Mouse (Mus musculus): ENCODE results near the gene Tmem104. TPM values are rescaled to one million over a fixed set of nuclear protein-coding genes. Genes with fewer than 3 reads are reported as not detected.

Gene Tmem104
- polyA plus RNA-seq, 1 experiment from 2014 or later: 13.4 TPM

- H3K36me3 ChIP-seq: no peaks in the 10 kb centered on the region
- H3K27ac ChIP-seq: no peak overlapping the region
- H3K4me3 ChIP-seq: no peak overlapping the region
- 88% methylated on average over 4 of the region's 4 CpGs for WGBS
- ATAC-seq (ENCODE audit: insufficient number of reproducible peaks, insufficient read depth, low FRiP score, low TSS enrichment): no peak
- peaks cover 37% of the 10 kb centered on the region for H3K27me3 ChIP-seq
- no peak overlapping the region for H3K9ac ChIP-seq
- H3K9me3 ChIP-seq: no peaks in the 10 kb centered on the region
- H3K4me2 ChIP-seq (replicated peaks): no peak overlapping the region
- H3K4me1 ChIP-seq: peaks cover 41% of the 10 kb centered on the region
Measured at GRCm38 (mm10) chr11:115169430-115169829, 17.9 kb upstream of the Tmem104 start.

GRCm38 (mm10) chr11:115171125-115171524 lies 16.2 kb upstream of the Tmem104 start:
- no peak for ATAC-seq (ENCODE audit: insufficient number of reproducible peaks, insufficient read depth, low FRiP score, low TSS enrichment)
- Histone ChIP-seq H3K9me3 (no peaks in the 10 kb centered on the region), H3K27ac (0 out of 2 replicates have a peak overlapping the region, but pooled peaks have one; percentile 26), H3K9ac (no peak overlapping the region), H3K4me2 (replicated peaks) (no peak overlapping the region), H3K27me3 (peaks cover 35% of the 10 kb centered on the region), H3K4me3 (no peak overlapping the region), H3K36me3 (no peaks in the 10 kb centered on the region), H3K4me1 (peaks cover 49% of the 10 kb centered on the region)
- 33% methylated on average over 8 of the region's 8 CpGs for WGBS

GRCm38 (mm10) chr11:115172825-115173287 lies 14.4 kb upstream of the Tmem104 start:
- H3K27me3 ChIP-seq: peaks cover 32% of the 10 kb centered on the region
- H3K27ac ChIP-seq: peak overlapping the region; percentile 67; the same call in 1 of the 2 replicates
- peaks cover 67% of the 10 kb centered on the region for H3K4me1 ChIP-seq
- 21% methylated on average over 4 of the region's 4 CpGs for WGBS
- no peaks in the 10 kb centered on the region for H3K36me3 ChIP-seq
- H3K9me3 ChIP-seq: no peaks in the 10 kb centered on the region
- H3K4me3 ChIP-seq: no peak overlapping the region
- peak overlapping the region; percentile 19; the same call in 1 of the 2 replicates for H3K4me2 ChIP-seq (replicated peaks)
- H3K9ac ChIP-seq: no peak overlapping the region
- 0 out of 2 replicates have a peak, but pooled peaks have one; percentile 39 for ATAC-seq (ENCODE audit: insufficient number of reproducible peaks, insufficient read depth, low FRiP score, low TSS enrichment)

GRCm38 (mm10) chr11:115173549-115174339 lies 13.5 kb upstream of the Tmem104 start:
- WGBS: 7% methylated on average over 16 of the region's 16 CpGs
- H3K4me1 ChIP-seq: peaks cover 71% of the 10 kb centered on the region
- 0 out of 2 replicates have a peak overlapping the region, but pooled peaks have one; percentile 15 for H3K4me2 ChIP-seq (replicated peaks)
- no peaks in the 10 kb centered on the region for H3K36me3 ChIP-seq
- H3K9me3 ChIP-seq: no peaks in the 10 kb centered on the region
- H3K27ac ChIP-seq: peak overlapping the region; percentile 70
- 0 out of 2 replicates have a peak, but pooled peaks have one; percentile 10 for ATAC-seq (ENCODE audit: insufficient number of reproducible peaks, insufficient read depth, low FRiP score, low TSS enrichment)
- 0 out of 2 replicates have a peak overlapping the region, but pooled peaks have one; percentile 30 for H3K9ac ChIP-seq
- peaks cover 30% of the 10 kb centered on the region for H3K27me3 ChIP-seq
- H3K4me3 ChIP-seq: no peak overlapping the region

DNA sequence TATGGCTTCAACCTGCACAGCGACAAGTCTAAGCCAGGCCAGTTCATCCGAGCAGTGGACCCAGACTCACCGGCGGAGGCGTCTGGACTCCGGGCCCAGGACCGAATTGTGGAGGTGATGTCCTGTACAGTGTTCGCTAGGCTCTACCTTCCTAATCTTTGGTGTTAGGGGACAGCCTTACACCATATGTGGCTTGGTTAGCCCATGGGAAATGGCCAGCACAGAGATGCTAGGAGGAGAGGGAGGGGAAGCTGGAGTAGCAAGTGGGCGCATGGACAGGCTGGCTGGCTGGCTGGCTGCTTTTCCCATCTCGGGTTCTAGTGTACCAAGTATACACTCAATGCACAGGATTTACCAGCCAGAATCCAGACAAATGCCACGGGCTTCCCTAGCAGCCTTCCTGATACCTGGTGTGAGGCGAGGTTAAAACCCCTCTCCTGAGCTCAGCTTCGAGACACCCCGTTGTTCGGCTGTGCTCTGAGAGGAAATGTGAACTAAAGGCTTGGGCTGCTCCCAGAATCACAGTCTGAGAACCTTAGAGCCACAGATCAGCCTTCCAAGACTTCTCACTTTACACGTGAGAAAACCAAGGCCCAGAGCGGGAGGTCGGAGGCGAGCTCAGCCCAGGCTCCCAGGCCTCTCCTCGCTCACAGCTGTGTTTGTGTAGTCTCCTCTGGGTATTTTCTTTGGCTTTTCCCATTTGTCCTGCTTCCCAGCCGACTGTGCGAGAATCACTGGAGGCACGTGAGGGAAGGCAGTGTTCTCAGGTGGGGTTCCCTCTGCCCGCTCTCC lies 10.7 kb upstream of the Tmem104 start:
- Histone ChIP-seq H3K4me2 (replicated peaks) (no peak overlapping the region), H3K9ac (no peak overlapping the region), H3K27ac (peak overlapping the region; percentile 71), H3K9me3 (no peaks in the 10 kb centered on the region), H3K4me1 (peaks cover 65% of the 10 kb centered on the region), H3K27me3 (peaks cover 30% of the 10 kb centered on the region), H3K4me3 (no peak overlapping the region), H3K36me3 (no peaks in the 10 kb centered on the region)
- 54% methylated on average over 24 of the region's 24 CpGs for WGBS
- no peak for ATAC-seq (ENCODE audit: insufficient number of reproducible peaks, insufficient read depth, low FRiP score, low TSS enrichment)

DNA sequence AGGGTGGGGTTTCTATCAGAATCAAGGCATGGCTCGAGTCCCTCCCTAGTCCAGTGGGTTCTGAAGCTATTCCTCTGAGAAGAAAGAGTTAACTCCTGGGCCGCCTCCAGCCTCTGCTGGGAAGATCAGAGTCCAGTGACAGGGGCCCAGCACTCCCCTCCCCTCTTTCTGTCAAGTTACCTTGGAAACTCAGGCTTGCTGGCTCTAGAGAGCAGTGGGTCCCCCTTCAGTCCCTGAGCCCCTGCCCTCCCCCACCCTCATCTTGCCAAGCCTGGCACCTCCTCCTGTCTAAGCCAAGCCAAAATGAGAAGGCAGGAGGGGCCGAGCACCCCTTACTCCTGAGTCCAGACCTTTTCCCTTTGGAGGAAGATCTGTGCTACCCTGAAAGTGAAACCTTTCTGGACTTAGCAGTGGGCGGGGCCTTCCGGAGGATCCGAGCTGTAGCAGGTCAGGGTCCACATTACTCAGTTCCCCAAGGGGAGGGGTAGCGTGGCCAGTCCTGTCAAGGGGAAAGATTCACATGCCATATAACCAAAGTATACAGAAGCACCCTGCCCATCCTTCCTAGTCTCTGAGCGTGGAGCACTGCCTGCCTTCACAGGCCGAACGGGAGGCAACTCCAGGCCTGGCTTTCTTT lies 9.6 kb upstream of the Tmem104 start:
- 32% methylated on average over 10 of the region's 10 CpGs for WGBS
- 0 out of 2 replicates have a peak overlapping the region, but pooled peaks have one; percentile 4 for H3K27ac ChIP-seq
- peak; percentile 8; the same call in 1 of the 2 replicates for ATAC-seq (ENCODE audit: insufficient number of reproducible peaks, insufficient read depth, low FRiP score, low TSS enrichment)
- H3K27me3 ChIP-seq: peaks cover 24% of the 10 kb centered on the region
- H3K36me3 ChIP-seq: no peaks in the 10 kb centered on the region
- H3K9me3 ChIP-seq: no peaks in the 10 kb centered on the region
- no peak overlapping the region for H3K9ac ChIP-seq
- no peak overlapping the region for H3K4me3 ChIP-seq
- H3K4me1 ChIP-seq: peaks cover 54% of the 10 kb centered on the region
- peak overlapping the region; percentile 9; the same call in 1 of the 2 replicates for H3K4me2 ChIP-seq (replicated peaks)

GRCm38 (mm10) chr11:115178766-115179165 lies 8.5 kb upstream of the Tmem104 start:
- ATAC-seq (ENCODE audit: insufficient number of reproducible peaks, insufficient read depth, low FRiP score, low TSS enrichment): no peak
- WGBS: 67% methylated on average over 2 of the region's 2 CpGs
- Histone ChIP-seq H3K4me1 (peaks cover 43% of the 10 kb centered on the region), H3K4me3 (no peak overlapping the region), H3K27me3 (peaks cover 24% of the 10 kb centered on the region), H3K36me3 (no peaks in the 10 kb centered on the region), H3K4me2 (replicated peaks) (no peak overlapping the region), H3K9ac (no peak overlapping the region), H3K9me3 (no peaks in the 10 kb centered on the region), H3K27ac (no peak overlapping the region)

- no peak overlapping the region for H3K27ac ChIP-seq
- WGBS: 46% methylated on average over 6 of the region's 6 CpGs
- no peak overlapping the region for H3K9ac ChIP-seq
- no peak overlapping the region for H3K4me3 ChIP-seq
- peaks cover 19% of the 10 kb centered on the region for H3K27me3 ChIP-seq
- no peak overlapping the region for H3K4me2 ChIP-seq (replicated peaks)
- H3K4me1 ChIP-seq: peaks cover 39% of the 10 kb centered on the region
- H3K36me3 ChIP-seq: no peaks in the 10 kb centered on the region
- ATAC-seq (ENCODE audit: insufficient number of reproducible peaks, insufficient read depth, low FRiP score, low TSS enrichment): no peak
- H3K9me3 ChIP-seq: no peaks in the 10 kb centered on the region
Measured at GRCm38 (mm10) chr11:115179191-115179590, 8.1 kb upstream of the Tmem104 start.

- Histone ChIP-seq H3K27me3 (peaks cover 12% of the 10 kb centered on the region), H3K27ac (no peak overlapping the region), H3K9ac (no peak overlapping the region), H3K36me3 (no peaks in the 10 kb centered on the region), H3K9me3 (no peaks in the 10 kb centered on the region), H3K4me1 (peaks cover 33% of the 10 kb centered on the region), H3K4me3 (no peak overlapping the region), H3K4me2 (replicated peaks) (no peak overlapping the region)
- no peak for ATAC-seq (ENCODE audit: insufficient number of reproducible peaks, insufficient read depth, low FRiP score, low TSS enrichment)
- WGBS: 78% methylated on average over 6 of the region's 6 CpGs
Measured at GRCm38 (mm10) chr11:115179881-115180280, 7.4 kb upstream of the Tmem104 start.

DNA sequence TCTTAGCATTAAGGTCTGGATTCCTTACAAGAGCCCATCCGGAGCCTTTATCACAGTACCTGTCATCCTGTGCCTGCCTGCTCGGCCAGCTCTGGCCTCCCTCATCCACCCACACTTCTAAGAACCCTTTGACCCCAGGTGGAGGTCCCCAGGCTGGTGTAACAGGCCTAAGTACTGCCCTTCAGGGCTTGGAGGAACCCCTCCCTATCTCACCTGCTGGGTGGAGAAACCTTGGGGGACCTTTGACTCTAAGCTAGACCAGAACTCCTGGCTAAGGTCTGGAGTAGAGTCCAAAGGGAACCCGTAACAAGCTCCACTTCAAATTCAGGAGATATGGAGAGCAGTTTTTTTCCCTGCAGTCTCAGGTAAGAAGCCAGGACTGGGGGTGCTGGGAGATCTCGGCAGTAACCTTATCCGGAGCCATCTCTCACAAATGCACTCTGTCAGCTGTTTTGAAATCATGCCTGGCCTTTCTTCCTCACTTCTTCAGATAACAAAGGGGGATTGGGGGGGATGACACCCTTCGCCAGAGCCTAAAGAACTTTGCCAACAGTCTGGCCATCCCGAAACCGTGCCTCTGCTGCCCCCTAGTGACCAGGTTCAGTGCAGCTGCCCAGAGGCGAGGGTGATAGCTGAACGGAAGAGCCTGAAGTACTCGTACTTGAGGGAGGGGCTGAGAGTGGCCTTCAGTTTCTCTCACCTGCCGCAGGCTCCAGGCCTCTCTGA lies 5.2 kb upstream of the Tmem104 start:
- ATAC-seq (ENCODE audit: insufficient number of reproducible peaks, insufficient read depth, low FRiP score, low TSS enrichment): no peak
- Histone ChIP-seq H3K4me1 (peaks cover 21% of the 10 kb centered on the region), H3K9ac (no peak overlapping the region), H3K27me3 (no peaks in the 10 kb centered on the region), H3K4me3 (no peak overlapping the region), H3K9me3 (no peaks in the 10 kb centered on the region), H3K27ac (no peak overlapping the region), H3K36me3 (no peaks in the 10 kb centered on the region), H3K4me2 (replicated peaks) (no peak overlapping the region)
- 22% methylated on average over 12 of the region's 12 CpGs for WGBS

DNA sequence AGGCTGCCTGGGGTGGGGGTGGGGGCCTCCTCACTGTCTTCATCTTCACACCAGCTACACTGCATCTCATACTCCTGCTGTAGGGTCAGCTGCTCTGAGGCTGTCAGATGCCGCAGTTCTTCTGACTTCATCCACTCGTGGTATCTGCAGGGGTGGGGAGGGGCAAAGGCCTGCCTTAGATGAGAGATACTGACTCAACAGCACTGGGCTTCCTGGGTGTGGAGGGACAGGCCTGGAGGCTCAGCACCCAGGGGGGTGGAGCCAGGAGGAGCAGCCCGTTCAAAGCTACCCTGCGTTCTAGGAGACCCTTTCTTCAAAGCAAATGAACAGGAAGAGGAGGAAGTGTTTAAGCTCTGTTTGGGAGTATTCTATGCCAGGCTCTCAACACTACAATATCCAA lies 2.3 kb upstream of the Tmem104 start:
- Histone ChIP-seq H3K4me1 (peaks cover 17% of the 10 kb centered on the region), H3K9me3 (no peaks in the 10 kb centered on the region), H3K4me2 (replicated peaks) (no peak overlapping the region), H3K36me3 (no peaks in the 10 kb centered on the region), H3K4me3 (no peak overlapping the region), H3K9ac (peak overlapping the region; percentile 19; the same call in 1 of the 2 replicates), H3K27me3 (no peaks in the 10 kb centered on the region), H3K27ac (no peak overlapping the region)
- 42% methylated on average over 4 of the region's 4 CpGs for WGBS
- no peak for ATAC-seq (ENCODE audit: insufficient number of reproducible peaks, insufficient read depth, low FRiP score, low TSS enrichment)
